Mouse (Mus musculus) C2C12 (cell line): Measurements from ENCODE around the gene Htr3b.

ENCODE experiments used
- CTCF ChIP-seq: IDR thresholded peaks from one replicate; pipeline ENCODE4 v1.5.1; 2011; ENCODE audit not compliant: control insufficient read depth, insufficient read depth, insufficient read length
- MAX ChIP-seq: IDR thresholded peaks from one replicate; pipeline ENCODE4 v1.6.1; 2011; ENCODE audit warnings: mild to moderate bottlenecking, control low read depth
- MYOD1 ChIP-seq: IDR thresholded peaks from one replicate; pipeline ENCODE4 v1.6.1; 2011; ENCODE audit warnings: low read depth; ENCODE audit not compliant: control insufficient read depth, insufficient read length
- USF1 ChIP-seq: IDR thresholded peaks from one replicate; pipeline ENCODE4 v1.6.1; 2011; ENCODE audit warnings: low read depth, mild to moderate bottlenecking, control low read depth, moderate library complexity

DNA sequence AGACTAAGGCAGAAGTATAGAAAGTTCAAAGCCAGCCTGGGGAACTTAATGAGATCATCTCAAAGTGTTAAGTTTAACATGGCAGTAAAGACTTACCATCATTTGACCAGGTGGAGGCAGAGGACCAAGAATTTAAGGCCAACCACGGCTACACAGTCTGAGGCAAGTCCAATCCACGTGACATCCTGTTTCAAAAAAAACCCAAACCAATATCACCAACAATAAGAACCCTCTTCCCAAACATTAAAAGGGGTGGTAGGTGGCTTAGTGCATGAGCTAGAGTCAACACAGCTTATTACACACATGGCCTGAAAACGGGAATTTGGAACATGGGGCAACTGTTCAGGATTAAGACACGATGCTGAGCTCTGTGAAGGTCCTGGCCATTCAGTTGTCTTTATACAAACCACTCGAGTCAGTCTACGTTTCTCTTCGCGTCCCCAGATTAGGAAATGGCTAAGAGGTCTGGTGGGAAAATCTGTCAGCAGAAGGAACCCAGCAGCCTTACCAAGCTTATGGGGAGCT is 19.6 kb upstream of the Htr3b start:
- no peak for TF ChIP-seq CTCF
- no peak for TF ChIP-seq USF1
- TF ChIP-seq MYOD1: no peak
- TF ChIP-seq MAX: no peak
